Mouse (Mus musculus) liver, embryonic 14.5 days (tissue): ENCODE data around the gene Slc6a11.
A peak's percentile ranks its signal among the peaks of the same experiment; 100 is the strongest.

Source experiments
- CTCF ChIP-seq: IDR thresholded peaks from 2 replicates; pipeline ENCODE4 v1.5.1; 2016; ENCODE audit warnings: antibody characterized with exemption, low read depth, control low read depth
- EP300 ChIP-seq: IDR thresholded peaks from 2 replicates; pipeline ENCODE4 v1.6.1; 2016; ENCODE audit warnings: antibody characterized with exemption, low read depth

- no peak for TF ChIP-seq CTCF
- TF ChIP-seq EP300: peak; percentile 64
Observed at GRCm38 (mm10) chr6:114145650-114146329, 14.7 kb downstream of the Slc6a11 start.
